Comparison of ENCODE assay signal across 8 mouse cellular contexts in the genomic region with DNA sequence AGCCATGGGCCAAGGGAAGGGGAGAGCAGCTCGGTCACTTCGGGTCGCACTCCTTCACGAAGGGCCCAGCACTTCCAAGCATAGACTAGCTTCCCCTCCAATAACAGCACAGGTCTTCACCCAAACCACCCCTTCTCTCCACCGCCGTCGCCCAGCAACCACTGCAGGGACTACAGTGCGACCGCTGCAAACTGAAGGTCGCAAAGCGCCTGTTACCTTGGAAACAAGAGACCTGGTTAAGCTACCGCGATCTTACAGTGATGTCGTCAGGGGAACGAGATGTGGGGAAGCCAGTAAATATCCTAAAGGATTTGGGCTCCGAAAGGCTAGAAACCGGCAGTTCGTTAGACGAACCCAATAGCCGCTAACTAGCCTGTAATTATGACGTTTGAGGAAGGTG. TPM values are rescaled to one million over a fixed set of nuclear protein-coding genes. Genes with fewer than 3 reads are reported as not detected.
DNase-seq lines count a peak whose midpoint lies in the region; TF ChIP-seq lines count a peak whose summit lies in the region.

A gene (minus strand): TSS at position 143 of the 400 bp plus-strand sequence.

- no peak for TF ChIP-seq CTCF in left cerebral cortex, adult 2 months (IDR thresholded peaks at IDR 0.05)

- peak within 1 kb of the TSS; percentile 59 for H3K4me3 ChIP-seq in left cerebral cortex, adult 2 months

- DNase-seq in adrenal gland, adult 8-10 months: peak; percentile 90
- DNase-seq in embryo, embryonic 10.5 days (ENCODE audit: low spot score): peak; percentile 98
- DNase-seq in gastrocnemius, postnatal 10 days: peak; percentile 77
- peak; percentile 95 for DNase-seq in hindlimb bud, embryonic 11.5 days (ENCODE audit: extremely low spot score, low read depth, low spot score)
- DNase-seq in left cerebral cortex, adult 2 months (ENCODE audit: extremely low spot score in 1 of 2, low spot score in 2 of 2): peak; percentile 81 to 85
- DNase-seq in lung, postnatal 4 days: peak; percentile 92
- DNase-seq in retina, postnatal 1 day: peak; percentile 98
- peak; percentile 80 to 92 for DNase-seq in thymus, postnatal 36 days

- intact Hi-C loops in left cerebral cortex, adult 2 months (cut with DNase I): loop anchor here (1.0 to 10.0 kb wide), 3 partner anchors 51 to 204 kb away; a partner anchor contains a TSS

- H3K27ac ChIP-seq in left cerebral cortex, adult 2 months: peak within 1 kb of the TSS; percentile 97

RNA-seq across cellular contexts. Expression of the gene that starts here (rescaled TPM):
- 10 to 100 TPM in 1 of 4 experiments, 1 to 10 TPM in 3; 1.7 to 13.1 (median 6.2) TPM for total RNA-seq in adrenal gland, adult 8-10 months (2022)
- total RNA-seq in gastrocnemius, postnatal 10 days (2021): under 1 TPM; 0.31 to 0.61 TPM
- total RNA-seq in left cerebral cortex, adult 2 months (2021): 1 to 10 TPM; 6.2 to 7.1 TPM

Comparison
In these comparisons a context has a peak if more than half of its experiments do, and no peak if none do; other contexts are left out.
1. Peak in every context shown above with its lines: DNase-seq, H3K4me3 ChIP-seq and H3K27ac ChIP-seq.
2. Peak in DNase-seq in gastrocnemius, postnatal 10 days; RNA of the gene not detected or under 1 TPM.